Mouse (Mus musculus) Muller cell, postnatal 12 days (primary cell): ENCODE measurements around the gene a.
A peak's percentile ranks its signal among the peaks of the same experiment; 100 is the strongest.
"Not testable (repeated sequence)": the region's sequence is repeated elsewhere in the genome, so short reads cannot be mapped to it uniquely, and the experiment has no call there.

ENCODE experiments used
- DNase-seq: peaks from one replicate; pipeline ENCODE4 v3.0.0-alpha.2; 2015; ENCODE audit errors: inconsistent ontology term

a gene

GRCm38 (mm10) chr2:154922134-154922533 is 130.9 kb downstream of the a start:
- not testable (repeated sequence) for DNase-seq

DNA sequence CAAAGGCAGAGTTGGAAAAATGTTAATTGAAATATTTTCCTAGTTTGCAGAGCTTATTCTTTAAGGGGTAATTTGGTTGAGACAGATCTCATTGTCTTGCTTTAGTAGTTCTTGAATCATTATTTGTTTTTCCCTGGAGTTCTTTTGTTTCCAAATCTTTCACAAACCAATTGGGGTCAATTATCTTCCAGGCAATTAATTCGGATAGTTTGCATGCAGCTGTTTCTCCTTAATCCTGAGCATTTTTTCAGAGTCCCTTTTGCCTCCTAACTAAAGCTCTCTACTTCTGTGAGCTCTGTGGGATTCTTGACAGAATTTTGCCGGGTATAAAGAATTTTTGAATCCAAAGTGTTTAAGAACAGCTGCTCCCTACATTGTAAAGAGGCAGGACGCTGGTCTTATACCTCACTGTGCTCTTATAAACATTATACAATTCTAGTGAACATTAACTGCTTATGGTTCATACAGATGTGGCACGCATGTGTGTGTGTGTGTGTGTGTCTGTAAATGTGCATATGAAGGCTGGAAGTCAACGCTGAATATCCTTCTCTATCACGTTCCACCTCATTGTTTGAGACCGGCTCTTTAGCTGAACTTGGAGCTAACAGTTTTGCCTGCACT is 134.3 kb downstream of the a start:
- DNase-seq: peak; percentile 93

DNA sequence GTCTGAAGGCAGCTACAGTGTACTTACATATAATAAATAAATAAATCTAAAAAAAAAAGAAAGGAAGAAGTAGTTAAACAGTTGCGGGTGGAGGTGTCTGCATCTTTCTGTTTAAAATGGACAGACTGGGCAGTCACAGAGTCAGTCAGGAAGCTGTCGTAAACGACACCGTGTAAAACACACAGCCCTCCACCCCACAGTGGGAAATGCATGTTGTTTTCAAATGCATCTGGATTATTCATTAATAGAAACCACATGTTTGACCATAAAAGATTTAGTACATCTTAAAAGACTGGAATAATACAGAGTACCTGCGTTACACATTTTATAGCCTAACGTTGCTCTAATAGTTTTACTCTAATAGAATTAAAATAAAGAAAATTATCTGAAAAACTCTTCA is 135.6 kb downstream of the a start:
- DNase-seq: no peak

DNA sequence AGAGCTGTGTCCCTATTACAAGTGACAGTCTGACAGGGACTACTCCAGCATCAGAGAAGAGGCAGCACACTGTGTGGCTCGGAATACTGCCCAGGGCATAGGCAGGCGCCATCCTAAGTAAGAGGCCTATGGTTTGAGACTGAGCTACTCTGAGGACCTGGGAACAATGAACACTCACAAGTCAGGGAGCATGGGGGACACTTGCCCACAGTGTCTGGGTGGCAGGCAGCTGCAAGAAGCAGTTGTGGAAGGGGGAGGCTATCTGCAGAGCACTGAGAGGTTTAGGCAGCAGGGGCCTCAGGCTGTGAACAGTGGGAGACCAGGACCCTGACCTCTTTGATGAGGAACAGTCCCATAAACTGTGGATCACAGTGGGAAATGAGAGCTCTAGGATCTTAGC is 137.1 kb downstream of the a start:
- DNase-seq: no peak

GRCm38 (mm10) chr2:154933884-154934283 is 142.7 kb downstream of the a start:
- no peak for DNase-seq

DNA sequence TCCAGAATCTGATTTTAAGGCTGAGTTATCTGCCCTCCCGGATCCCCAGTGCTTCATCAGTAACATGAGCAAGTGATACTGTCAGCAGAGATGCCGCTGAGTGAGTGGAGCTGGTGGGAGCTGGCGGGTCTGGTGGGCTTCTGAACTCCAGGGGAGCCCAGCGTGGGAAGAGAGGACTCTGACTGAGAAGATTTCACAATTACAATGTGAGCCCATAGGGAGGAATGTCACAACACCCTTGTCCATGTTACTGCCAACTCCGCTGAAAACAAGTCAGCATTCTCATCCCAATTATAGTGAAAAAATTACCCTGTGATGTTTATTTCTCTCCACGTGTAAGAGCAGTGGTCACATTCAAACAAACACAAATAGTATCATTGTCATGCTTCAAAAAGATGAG is 144.9 kb downstream of the a start:
- no peak for DNase-seq

- no peak for DNase-seq
Observed at GRCm38 (mm10) chr2:154936536-154937155, 145.4 kb downstream of the a start.

DNA sequence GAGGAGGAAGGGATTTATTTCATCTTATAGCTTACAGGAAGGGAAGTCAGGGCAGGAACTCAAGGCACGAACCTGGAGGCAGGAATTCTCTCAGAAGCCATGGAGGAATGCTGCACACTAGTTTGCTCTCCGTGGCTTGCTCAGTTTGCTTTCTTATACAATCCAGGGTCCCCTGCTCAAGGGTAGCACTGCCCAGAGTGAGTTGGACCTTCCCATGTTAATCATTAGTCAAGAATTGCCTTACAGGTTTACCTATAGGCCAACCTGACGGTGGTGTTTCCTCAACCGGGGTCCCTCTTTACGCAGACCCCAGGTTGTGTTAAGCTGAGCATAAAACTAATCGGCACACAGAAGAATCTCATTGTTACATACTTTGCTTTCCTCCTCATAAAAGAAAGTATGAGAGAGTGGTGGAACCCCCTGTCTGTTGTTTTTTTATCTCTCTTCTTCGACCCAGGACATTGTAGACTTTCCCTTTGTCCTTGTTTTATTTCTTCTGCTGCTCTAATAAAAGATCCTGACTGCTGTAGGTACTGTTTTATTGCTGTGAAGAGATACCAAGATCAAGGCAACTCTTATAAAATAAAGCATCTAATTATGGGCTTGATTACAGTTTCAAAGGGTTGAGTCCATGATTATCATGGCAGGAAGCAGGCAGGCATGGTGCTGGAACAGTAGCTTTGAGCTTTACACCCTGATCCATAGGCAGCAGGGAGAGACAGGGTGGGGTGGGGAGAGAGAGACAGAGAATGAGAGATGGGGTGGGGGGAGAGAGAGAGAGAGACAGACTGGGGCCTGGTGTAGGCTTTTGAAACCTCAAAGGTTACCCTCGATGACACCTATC is 146.6 kb downstream of the a start:
- no peak for DNase-seq

DNA sequence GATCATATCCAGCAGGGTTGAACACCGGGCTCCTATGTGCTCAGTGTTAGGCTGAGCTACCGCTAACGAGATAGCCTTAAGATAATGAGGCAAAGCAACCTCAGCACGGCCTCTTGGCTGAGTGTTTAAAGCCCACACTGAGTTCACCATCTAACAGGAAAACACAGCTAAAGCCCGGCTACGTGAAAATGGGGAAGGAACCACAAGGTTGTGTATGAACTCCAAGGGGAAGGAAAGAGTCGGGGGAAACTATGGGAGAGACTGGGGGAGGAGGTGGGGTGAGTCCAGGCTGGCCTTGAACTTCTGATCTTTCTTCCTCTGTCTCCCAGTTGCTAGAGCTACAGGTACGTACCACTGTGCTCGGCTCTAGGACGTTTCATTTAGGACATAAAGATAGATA is 150.8 kb downstream of the a start:
- DNase-seq: no peak

- DNase-seq: no peak
Observed at GRCm38 (mm10) chr2:154942546-154942945, 151.3 kb downstream of the a start.

GRCm38 (mm10) chr2:154943101-154943500 is 151.9 kb downstream of the a start:
- peak; percentile 74 for DNase-seq

GRCm38 (mm10) chr2:154946921-154947320 is 155.7 kb downstream of the a start:
- no peak for DNase-seq

DNA sequence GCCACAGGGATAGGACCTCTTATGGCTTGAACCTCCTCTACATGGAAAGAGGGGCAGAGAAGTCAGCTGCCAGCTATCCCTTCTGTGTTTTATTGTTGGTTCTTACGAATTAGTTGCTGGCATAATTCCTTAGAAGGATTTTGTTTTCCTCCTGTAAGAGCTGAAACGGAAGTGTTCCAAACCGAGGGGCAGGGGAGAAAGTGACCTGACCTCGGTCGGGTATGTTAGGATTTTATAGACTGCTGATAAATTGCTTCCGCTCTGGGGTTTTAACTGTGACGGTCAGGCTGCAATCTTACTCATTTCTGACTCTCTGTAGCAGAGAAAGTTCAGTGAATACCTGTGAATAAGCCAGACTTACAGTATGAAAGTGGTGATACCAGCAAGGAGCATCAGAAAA is 158.2 kb downstream of the a start:
- no peak for DNase-seq

- no peak for DNase-seq
Observed at GRCm38 (mm10) chr2:154949877-154950276, 158.7 kb downstream of the a start.

DNA sequence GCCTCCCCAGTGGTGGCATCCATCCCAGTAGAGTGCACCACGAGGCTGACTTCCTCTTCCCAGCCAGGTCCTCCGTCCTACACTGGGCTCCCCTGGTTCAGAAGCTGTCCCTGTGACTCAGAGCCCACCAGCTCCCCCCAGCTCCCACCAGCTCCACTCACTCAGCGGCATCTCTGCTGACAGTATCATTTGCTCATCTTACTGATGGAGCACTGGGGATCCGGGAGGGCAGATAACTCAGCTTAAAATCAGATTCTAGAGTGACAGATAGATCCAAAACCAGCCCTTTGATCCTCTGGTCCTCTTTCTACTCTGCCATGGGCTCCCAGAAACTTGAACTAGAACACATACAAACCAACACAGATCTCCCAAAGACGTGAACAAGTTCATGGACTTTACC is 159.4 kb downstream of the a start:
- DNase-seq: no peak

DNA sequence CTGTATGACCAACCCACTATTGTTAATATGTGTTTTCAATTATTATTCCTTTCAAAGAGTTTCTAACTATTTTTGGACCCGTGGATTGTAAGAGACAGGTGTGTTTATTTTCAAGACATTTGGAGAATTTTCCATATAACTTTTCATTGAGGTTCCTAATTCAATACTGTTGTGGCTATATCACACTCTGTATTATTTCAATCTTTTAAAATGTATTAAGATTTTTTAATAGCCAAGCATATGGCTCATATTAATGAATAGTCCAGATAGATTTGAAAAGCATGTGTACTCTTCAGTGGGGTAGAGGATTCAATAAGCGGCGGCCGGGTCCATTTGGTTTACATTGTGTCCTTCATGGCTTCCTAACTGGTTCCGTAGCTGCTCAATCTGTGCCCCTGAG is 168.3 kb downstream of the a start:
- DNase-seq: no peak

GRCm38 (mm10) chr2:154959909-154960308 is 168.7 kb downstream of the a start:
- DNase-seq: no peak

- no peak for DNase-seq
Observed at GRCm38 (mm10) chr2:154963176-154963575, 172.0 kb downstream of the a start.

- DNase-seq: not testable (repeated sequence)
Observed at GRCm38 (mm10) chr2:154969740-154970397, 178.7 kb downstream of the a start.

DNA sequence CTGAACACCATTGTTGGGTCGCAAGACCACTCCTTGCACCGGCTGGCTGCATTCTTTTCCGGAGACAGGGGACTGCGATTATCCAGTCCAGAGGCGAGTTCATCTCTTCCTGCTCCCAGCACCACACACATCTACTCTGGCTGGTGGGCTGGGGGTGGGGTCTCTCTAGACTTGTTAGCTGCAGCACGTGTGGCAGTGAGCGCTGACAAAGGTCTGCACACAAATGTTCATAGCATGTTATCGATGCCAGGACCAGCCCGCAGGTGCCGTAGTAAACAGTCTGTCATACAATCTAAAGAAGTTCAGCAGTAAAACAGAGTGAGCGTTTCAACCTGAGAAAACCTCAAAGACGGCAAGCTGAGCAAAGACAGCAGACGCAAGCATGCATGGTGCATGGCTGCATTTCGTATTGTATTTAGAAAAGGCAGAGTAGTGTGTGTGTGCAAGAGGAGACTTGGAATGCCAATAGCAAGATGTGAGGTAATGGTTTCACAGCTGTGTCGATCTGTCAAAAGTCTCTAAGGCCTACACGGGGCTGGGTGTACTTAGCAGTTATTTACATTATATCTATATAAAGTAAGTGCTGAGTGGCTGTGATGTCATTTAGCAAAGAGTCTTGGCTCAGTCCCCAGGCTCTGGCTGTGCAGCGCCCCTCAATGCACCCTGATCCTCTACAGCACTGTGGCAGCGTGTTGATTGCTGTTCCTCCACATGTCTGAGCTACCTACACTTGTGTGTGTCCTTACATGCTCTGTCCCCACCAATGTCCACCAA is 180.9 kb downstream of the a start:
- DNase-seq: no peak

DNA sequence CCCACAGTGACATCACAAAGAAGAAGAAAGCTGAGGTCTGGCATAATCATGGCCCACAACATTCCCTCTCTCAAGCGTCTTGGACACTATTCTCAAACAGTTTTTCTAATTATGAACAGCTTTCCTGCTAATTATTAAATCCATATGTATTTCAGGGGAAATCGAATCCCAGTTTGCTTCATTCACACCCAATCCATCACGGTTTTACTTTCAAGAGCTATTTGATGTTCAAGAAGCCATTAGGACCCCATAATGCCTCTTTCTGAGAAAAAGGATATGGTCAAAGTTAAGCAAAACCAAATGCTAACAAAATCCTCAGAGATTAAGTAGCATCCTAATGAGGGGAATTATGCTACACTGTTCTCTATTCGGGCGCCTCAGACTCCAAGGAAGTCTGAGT is 181.8 kb downstream of the a start:
- no peak for DNase-seq

DNA sequence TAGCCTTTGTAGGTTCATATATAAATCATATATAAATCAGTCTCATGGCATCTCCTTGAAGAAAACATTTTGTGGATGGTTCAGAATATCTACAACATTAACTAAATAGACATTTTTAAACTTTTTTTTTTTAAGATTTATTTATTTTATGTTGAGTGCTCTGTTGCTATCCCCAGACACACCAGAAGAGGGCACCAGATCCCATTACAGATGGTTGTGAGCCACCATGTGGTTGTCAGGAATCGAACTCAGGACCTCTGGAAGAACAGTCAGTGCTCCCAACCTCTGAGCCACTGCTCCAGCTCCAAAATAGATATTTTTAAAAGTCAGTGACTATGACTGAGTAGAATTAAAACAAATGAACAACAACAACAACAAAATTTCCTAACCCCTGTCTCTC is 195.4 kb downstream of the a start:
- no peak for DNase-seq
